Mouse (Mus musculus) left cerebral cortex, postnatal 14 days (tissue): Measurements from ENCODE around the gene Oit1. TPM values are rescaled to one million over a fixed set of nuclear protein-coding genes. Genes with fewer than 3 reads are reported as not detected.

ENCODE experiments used
- DNase-seq, 2 experiments: peaks; one replicate each; pipeline ENCODE4 v3.0.0; 2021 to 2022; ENCODE audit warnings: low spot score in 2 of 2, mixed read lengths in 1 of 2
- intact Hi-C: fragments of 180-260 bp; cut with DNase I; formaldehyde crosslinking; loops from one replicate; pipeline ENCODE4 v1.15.1; 2025
- total RNA-seq, 2 experiments: library from RNA; stranded (reverse); gene quantifications; 2 replicates each; pipeline ENCODE4 v1.2.3; 2021

Gene Oit1
- total RNA-seq, 2 experiments from 2014 or later, result not detected

- intact Hi-C loops, result loop anchor here (5.0 to 10.0 kb wide), 5 partner anchors 83 to 383 kb away; no protein-coding TSS in a partner anchor
- DNase-seq, result no peak
Measured at GRCm38 (mm10) chr14:8345566-8345965, 33.0 kb downstream of the Oit1 start.

- DNase-seq, result no peak
- intact Hi-C loops, result loop anchor here (2.0 to 10.0 kb wide), 2 partner anchors 42 to 158 kb away; no protein-coding TSS in a partner anchor
Measured at GRCm38 (mm10) chr14:8342509-8343106, 35.9 kb downstream of the Oit1 start.

GRCm38 (mm10) chr14:8340226-8340625 is 38.3 kb downstream of the Oit1 start:
- no peak for DNase-seq
- intact Hi-C loops, result loop anchor here (10.0 kb wide), 1 partner anchor 155 kb away; no protein-coding TSS in a partner anchor

GRCm38 (mm10) chr14:8335947-8336346 is 42.6 kb downstream of the Oit1 start:
- intact Hi-C loops, result no loop called here
- DNase-seq, result no peak

GRCm38 (mm10) chr14:8334511-8334910 is 44.0 kb downstream of the Oit1 start:
- peak; percentile 30 to 52 for DNase-seq
- intact Hi-C loops, result no loop called here

- intact Hi-C loops, result no loop called here
- no peak for DNase-seq
Measured at GRCm38 (mm10) chr14:8332314-8333252, 46.0 kb downstream of the Oit1 start.

GRCm38 (mm10) chr14:8331307-8331905 is 47.1 kb downstream of the Oit1 start:
- intact Hi-C loops, result no loop called here
- no peak for DNase-seq

GRCm38 (mm10) chr14:8330390-8330789 is 48.2 kb downstream of the Oit1 start:
- DNase-seq, result no peak
- intact Hi-C loops, result no loop called here

- peak; percentile 38 to 53 for DNase-seq
- intact Hi-C loops, result no loop called here
Measured at GRCm38 (mm10) chr14:8329552-8329951, 49.0 kb downstream of the Oit1 start.

- intact Hi-C loops, result no loop called here
Measured at GRCm38 (mm10) chr14:8327371-8327770, 51.2 kb downstream of the Oit1 start.

GRCm38 (mm10) chr14:8326961-8327360 is 51.6 kb downstream of the Oit1 start:
- intact Hi-C loops, result no loop called here

More at GRCm38 (mm10) chr14:8327371-8327770, 51.2 kb downstream of the Oit1 start:
- DNase-seq, result no peak

GRCm38 (mm10) chr14:8325746-8326145 is 52.8 kb downstream of the Oit1 start:
- intact Hi-C loops, result no loop called here
- DNase-seq, result no peak

More at GRCm38 (mm10) chr14:8326961-8327360, 51.6 kb downstream of the Oit1 start:
- DNase-seq, result no peak

- intact Hi-C loops, result no loop called here
Measured at GRCm38 (mm10) chr14:8320528-8320927, 58.0 kb downstream of the Oit1 start.

GRCm38 (mm10) chr14:8317194-8318097 is 61.1 kb downstream of the Oit1 start, which contains the start of gene Fam107a:
Fam107a (minus strand) TSS chr14:8318023.
- intact Hi-C loops, result no loop called here
- DNase-seq, result no peak

More at GRCm38 (mm10) chr14:8320528-8320927, 58.0 kb downstream of the Oit1 start:
- no peak for DNase-seq

- intact Hi-C loops, result no loop called here
- no peak for DNase-seq
Measured at GRCm38 (mm10) chr14:8316366-8317193, 62.0 kb downstream of the Oit1 start.

GRCm38 (mm10) chr14:8315169-8315568 is 63.4 kb downstream of the Oit1 start:
- intact Hi-C loops, result no loop called here
- DNase-seq, result no peak

- no peak for DNase-seq
- intact Hi-C loops, result no loop called here
Measured at GRCm38 (mm10) chr14:8314536-8314935, 64.0 kb downstream of the Oit1 start.

GRCm38 (mm10) chr14:8313877-8314276 is 64.7 kb downstream of the Oit1 start:
- intact Hi-C loops, result no loop called here
- peak; percentile 37 to 52 for DNase-seq
